Mouse (Mus musculus): ENCODE measurements at regions not wholly inside any gene's neighbourhood (a gene's known extent, or its start where the extent isn't known, plus 50 kb on each side); places are given as distances from the start of the nearest gene placed in this dataset.

GRCm38 (mm10) chr8:65443266-65443665 is 174.4 kb upstream of the March1 start:
- in situ Hi-C loops (cut with MboI, MseI) = no loop called here

GRCm38 (mm10) chr8:65420870-65421269 is 196.8 kb upstream of the March1 start:
- in situ Hi-C loops (cut with MboI, MseI) = loop anchor here (10.0 kb wide), 1 partner anchor 286 kb away; no protein-coding TSS in a partner anchor

- in situ Hi-C loops (cut with MboI, MseI) = no loop called here
Measured at GRCm38 (mm10) chr8:65417897-65418296, 199.8 kb upstream of the March1 start.

GRCm38 (mm10) chr8:65414201-65414600 is 203.5 kb upstream of the March1 start:
- in situ Hi-C loops (cut with MboI, MseI) = no loop called here

GRCm38 (mm10) chr8:65412291-65412690 is 205.4 kb upstream of the March1 start:
- in situ Hi-C loops (cut with MboI, MseI) = no loop called here

- in situ Hi-C loops (cut with MboI, MseI) = no loop called here
Measured at GRCm38 (mm10) chr8:65395755-65396154, 221.9 kb upstream of the March1 start.

GRCm38 (mm10) chr8:65355990-65356389 is 226.6 kb upstream of the BC030870 start:
- in situ Hi-C loops (cut with MboI, MseI) = loop anchor here (25.0 kb wide), 1 partner anchor 1069 kb away; no protein-coding TSS in a partner anchor

GRCm38 (mm10) chr8:65349396-65349795 is 220.0 kb upstream of the BC030870 start:
- in situ Hi-C loops (cut with MboI, MseI) = no loop called here

GRCm38 (mm10) chr8:65331136-65331535 is 201.8 kb upstream of the BC030870 start:
- in situ Hi-C loops (cut with MboI, MseI) = no loop called here

- in situ Hi-C loops (cut with MboI, MseI) = no loop called here
Measured at GRCm38 (mm10) chr8:65288687-65289086, 159.3 kb upstream of the BC030870 start.

GRCm38 (mm10) chr8:65280390-65280789 is 151.0 kb upstream of the BC030870 start:
- in situ Hi-C loops (cut with MboI, MseI) = no loop called here
